Mouse (Mus musculus): ENCODE results near the gene Man1a2. TPM values are rescaled to one million over a fixed set of nuclear protein-coding genes. Genes with fewer than 3 reads are reported as not detected.

The Man1a2 gene
- 36.7 TPM for polyA plus RNA-seq (2017; shearing (Covaris generic))

DNA sequence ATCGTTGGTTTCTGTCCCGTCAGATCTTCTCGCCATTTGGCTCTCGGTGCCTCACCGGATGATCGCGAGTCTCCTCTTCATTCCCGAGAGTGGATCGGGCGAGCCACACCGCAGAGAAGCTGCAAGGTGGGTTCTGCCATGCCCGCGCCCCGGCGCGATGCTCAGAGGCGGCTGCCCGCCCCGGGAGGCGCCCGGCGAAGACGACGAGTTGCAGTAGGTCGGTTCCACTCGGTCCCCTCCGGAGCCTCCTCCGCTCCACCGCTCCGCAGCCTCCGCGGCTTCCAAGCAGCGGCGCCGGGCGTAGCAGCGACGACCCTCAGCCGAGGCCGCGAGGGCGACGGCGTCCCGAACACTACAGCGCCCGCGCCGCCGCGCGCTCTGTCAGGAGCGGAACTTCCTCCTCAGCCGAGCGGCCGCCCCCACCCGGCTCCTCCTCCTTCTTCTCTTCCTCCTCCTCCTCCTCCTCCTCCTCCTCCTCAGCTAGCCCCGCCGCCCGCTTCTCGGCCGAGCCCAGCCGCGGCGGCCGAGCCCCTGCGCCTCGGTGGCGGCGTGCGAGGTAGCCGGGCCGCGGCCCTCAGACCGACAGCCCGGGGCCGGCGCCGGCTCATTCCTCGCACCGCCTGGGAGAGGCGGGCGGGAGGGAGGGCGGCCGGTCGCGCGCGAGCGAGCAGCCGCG lies at the start of gene Man1a2:
Gene Man1a2, minus strand, starts transcription at position 417 of the 676 bp plus-strand sequence.

Other genes with a start within 250 kb of the Man1a2 start
- gene Tent5c, start 196.2 kb downstream of the Man1a2 start, polyA plus RNA-seq (2017; shearing (Covaris generic)), result 82.9 TPM
- gene Vtcn1, start 140.0 kb upstream of the Man1a2 start, polyA plus RNA-seq (2017; shearing (Covaris generic)), result not detected
- 1.4 TPM for gene Trim45, start 236.7 kb upstream of the Man1a2 start, polyA plus RNA-seq (2017; shearing (Covaris generic))